Mouse (Mus musculus): ENCODE measurements around the gene Meis2. TPM values are rescaled to one million over a fixed set of nuclear protein-coding genes. Genes with fewer than 3 reads are reported as not detected.

Meis2 gene
- polyA plus RNA-seq, 1 experiment from 2014 or later = 142 TPM

DNA sequence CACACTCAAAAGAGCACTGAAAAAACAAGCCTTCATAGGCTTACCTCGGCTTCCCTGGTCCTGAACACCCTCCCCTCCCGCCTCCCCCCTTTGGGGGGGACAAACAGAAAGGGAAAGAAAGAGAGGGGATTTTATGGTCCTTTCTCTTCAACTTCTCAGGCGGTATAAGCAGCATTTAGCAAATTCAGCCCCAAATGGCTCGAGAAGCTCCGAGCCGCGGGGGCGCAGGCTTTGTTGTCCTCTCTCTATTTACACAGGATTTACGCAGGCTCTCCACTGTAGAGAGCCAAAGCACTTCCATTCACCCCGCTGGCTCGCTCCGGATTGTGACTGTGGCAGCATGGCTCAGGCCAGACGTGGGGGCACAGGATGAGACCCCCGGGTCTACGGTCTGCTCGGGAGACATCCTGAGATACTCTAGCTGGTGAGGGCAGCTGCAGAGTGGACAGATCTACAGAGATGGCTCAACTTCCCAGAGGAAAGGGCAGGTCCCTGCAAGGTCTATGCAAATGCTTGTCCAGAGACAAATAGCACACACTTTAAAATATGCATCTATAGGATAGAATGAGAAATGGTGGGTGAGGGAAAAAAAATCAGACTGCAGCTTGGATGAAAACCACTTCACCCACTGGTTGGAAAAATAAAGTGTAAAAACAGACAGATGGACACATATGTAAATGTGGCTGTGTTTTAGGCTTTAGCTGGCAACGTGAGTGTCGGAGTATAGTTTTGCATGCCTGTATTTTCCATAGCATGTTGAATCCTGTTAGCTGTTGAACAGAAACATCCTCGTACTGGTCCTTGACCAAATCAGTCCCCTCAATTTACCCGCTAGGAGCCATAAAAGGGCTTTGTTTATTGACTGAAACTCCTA lies 56.3 kb downstream of the Meis2 start:
- ATAC-seq (ENCODE audit: low FRiP score) (peak; percentile 84), DNase-seq (ENCODE audit: low spot score) (peak; percentile 60)
- H3K4me1 ChIP-seq (replicated peaks; ENCODE audit: control insufficient read depth, insufficient read depth, low read length) = peaks cover 9% of the 10 kb centered on the region; the same call in 1 of the 2 replicates
- no peaks in the 10 kb centered on the region for H3K36me3 ChIP-seq (ENCODE audit: control insufficient read depth, insufficient read depth, low read length)
- H3K9me3 ChIP-seq (ENCODE audit: control insufficient read depth, low read length) = no peaks in the 10 kb centered on the region
- H3K9ac ChIP-seq (ENCODE audit: low read depth, low read length) = peak overlapping the region; percentile 54
- 12% methylated on average over 20 of the region's 20 CpGs for WGBS
- H3K27ac ChIP-seq (ENCODE audit: low read depth, low read length) = peak overlapping the region; percentile 43
- no peaks in the 10 kb centered on the region for H3K27me3 ChIP-seq (ENCODE audit: control insufficient read depth, insufficient read depth, low read length)
- H3K4me2 ChIP-seq (replicated peaks; ENCODE audit: low read depth, low read length) = peak overlapping the region; percentile 33
- H3K4me3 ChIP-seq (ENCODE audit: low read depth, low read length) = peak overlapping the region; percentile 20; the same call in 1 of the 2 replicates

DNA sequence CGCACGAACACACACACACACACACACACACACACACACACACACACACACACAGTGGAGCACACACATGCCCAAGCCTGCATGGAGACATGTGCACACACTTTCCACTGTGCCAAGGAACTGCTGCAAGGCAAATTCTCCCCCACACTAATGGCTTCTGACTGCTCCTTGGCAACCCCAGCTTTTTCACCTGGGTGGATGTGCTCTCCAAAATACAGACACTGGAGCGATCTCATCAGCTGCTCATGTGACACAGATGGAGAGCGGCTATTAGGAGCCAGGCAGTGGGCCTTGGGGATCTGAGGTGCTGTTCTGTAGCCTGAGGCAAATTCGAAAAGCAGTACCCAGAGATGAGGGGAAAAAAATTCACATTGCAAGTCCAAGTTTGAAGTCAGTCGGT lies 63.3 kb downstream of the Meis2 start:
- WGBS = 75% methylated on average over 6 of the region's 6 CpGs

DNA sequence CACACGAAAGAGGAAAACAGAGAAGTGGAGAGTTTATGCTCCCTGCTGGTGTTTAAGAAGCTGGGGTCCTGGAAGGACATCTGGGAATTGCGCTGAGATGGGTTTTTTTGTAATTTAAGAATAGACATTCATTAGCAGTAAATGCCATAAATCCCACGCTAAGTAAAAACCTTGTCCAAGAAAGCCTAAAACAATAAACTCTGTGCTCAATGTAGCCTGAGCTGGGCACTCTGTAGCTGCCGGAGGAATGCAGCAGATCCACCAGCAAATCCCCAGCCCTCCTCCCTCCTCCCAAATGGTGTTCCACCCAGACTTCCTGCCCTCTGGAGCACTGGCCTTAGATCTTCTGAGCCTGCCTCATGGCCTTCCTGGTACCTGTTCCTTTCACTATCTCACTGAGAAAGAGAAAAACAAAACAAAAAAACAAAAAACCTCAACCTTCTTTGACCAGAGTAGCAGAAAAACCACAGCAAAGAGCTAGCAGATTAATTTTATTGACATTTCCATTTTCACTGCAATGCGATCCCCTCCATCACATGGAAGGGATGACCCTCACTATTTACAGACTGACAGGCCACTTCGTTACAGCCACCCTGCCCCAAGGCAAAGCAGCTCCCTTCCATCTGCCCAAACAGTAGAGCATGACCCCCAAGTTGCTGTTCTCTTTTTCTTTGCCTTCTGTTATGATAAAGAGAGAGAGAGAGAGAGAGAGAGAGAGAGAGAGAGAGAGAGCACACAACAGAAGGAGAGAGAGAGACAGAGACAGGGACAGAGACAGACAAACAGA lies 64.1 kb downstream of the Meis2 start:
- Histone ChIP-seq H3K4me2 (replicated peaks; ENCODE audit: low read depth, low read length) (no peak overlapping the region), H3K4me3 (ENCODE audit: low read depth, low read length) (no peak overlapping the region), H3K9ac (ENCODE audit: low read depth, low read length) (no peak overlapping the region), H3K27me3 (ENCODE audit: control insufficient read depth, insufficient read depth, low read length) (no peaks in the 10 kb centered on the region), H3K27ac (ENCODE audit: low read depth, low read length) (peak overlapping the region; percentile 55; the same call in 1 of the 2 replicates), H3K9me3 (ENCODE audit: control insufficient read depth, low read length) (no peaks in the 10 kb centered on the region), H3K36me3 (ENCODE audit: control insufficient read depth, insufficient read depth, low read length) (no peaks in the 10 kb centered on the region), H3K4me1 (replicated peaks; ENCODE audit: control insufficient read depth, insufficient read depth, low read length) (no peaks in the 10 kb centered on the region)
- 38% methylated on average over 6 of the region's 6 CpGs for WGBS
- DNase-seq (ENCODE audit: low spot score) (no peak), ATAC-seq (ENCODE audit: low FRiP score) (no peak)

More for the DNA sequence above, 63.3 kb downstream of the Meis2 start:
- H3K4me3 ChIP-seq (ENCODE audit: low read depth, low read length) = no peak overlapping the region
- H3K27me3 ChIP-seq (ENCODE audit: control insufficient read depth, insufficient read depth, low read length) = no peaks in the 10 kb centered on the region
- no peak overlapping the region for H3K9ac ChIP-seq (ENCODE audit: low read depth, low read length)
- no peaks in the 10 kb centered on the region for H3K9me3 ChIP-seq (ENCODE audit: control insufficient read depth, low read length)
- DNase-seq (ENCODE audit: low spot score) (no peak), ATAC-seq (ENCODE audit: low FRiP score) (peak; percentile 26; the same call in 1 of the 2 replicates)
- H3K4me2 ChIP-seq (replicated peaks; ENCODE audit: low read depth, low read length) = no peak overlapping the region
- no peaks in the 10 kb centered on the region for H3K4me1 ChIP-seq (replicated peaks; ENCODE audit: control insufficient read depth, insufficient read depth, low read length)
- peak overlapping the region; percentile 55; the same call in 1 of the 2 replicates for H3K27ac ChIP-seq (ENCODE audit: low read depth, low read length)
- no peaks in the 10 kb centered on the region for H3K36me3 ChIP-seq (ENCODE audit: control insufficient read depth, insufficient read depth, low read length)

DNA sequence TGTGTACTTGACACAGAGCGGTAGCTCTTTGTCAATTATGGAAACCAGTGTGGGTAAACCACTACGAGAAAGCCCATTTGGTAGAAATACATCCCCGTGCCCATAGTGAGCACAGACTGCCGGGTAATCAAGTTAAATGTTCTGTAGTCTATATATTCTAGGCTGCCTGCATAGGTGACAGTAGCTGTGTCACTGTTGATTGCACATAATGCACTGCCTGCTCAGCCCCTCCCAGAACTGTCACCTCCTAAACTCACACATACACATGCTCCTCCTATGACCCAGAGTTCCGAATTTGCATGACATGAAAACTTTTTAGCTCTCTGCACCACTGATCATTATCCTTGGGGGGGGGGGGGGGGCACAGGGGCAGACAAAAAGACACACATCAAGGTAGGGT lies 65.1 kb downstream of the Meis2 start:
- WGBS = 90% methylated on average over 5 of the region's 5 CpGs
- Histone ChIP-seq H3K36me3 (ENCODE audit: control insufficient read depth, insufficient read depth, low read length) (no peaks in the 10 kb centered on the region), H3K9me3 (ENCODE audit: control insufficient read depth, low read length) (no peaks in the 10 kb centered on the region), H3K27ac (ENCODE audit: low read depth, low read length) (no peak overlapping the region), H3K27me3 (ENCODE audit: control insufficient read depth, insufficient read depth, low read length) (no peaks in the 10 kb centered on the region), H3K4me1 (replicated peaks; ENCODE audit: control insufficient read depth, insufficient read depth, low read length) (no peaks in the 10 kb centered on the region), H3K4me3 (ENCODE audit: low read depth, low read length) (no peak overlapping the region), H3K9ac (ENCODE audit: low read depth, low read length) (no peak overlapping the region), H3K4me2 (replicated peaks; ENCODE audit: low read depth, low read length) (no peak overlapping the region)
- DNase-seq (ENCODE audit: low spot score) (no peak), ATAC-seq (ENCODE audit: low FRiP score) (peak; percentile 17; the same call in 1 of the 2 replicates)

DNA sequence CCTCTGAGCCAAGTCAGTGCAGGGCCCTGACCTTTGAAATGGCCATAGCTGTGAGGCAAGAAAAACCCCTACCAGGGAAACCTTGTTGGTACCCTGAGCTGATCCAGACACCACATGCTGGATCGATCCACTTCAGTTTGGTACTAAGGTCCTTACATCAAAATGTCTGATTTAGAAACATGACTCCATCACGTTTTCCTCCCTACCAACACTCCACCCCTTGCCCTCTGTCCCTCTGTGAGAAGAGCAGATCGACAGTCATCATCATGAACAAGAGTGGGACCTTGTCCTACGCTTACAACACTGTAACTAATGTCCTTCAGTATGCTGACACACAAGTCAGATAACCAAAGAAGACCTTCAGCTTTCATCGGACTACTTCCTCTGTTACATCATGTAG lies 66.8 kb downstream of the Meis2 start:
- no peaks in the 10 kb centered on the region for H3K36me3 ChIP-seq (ENCODE audit: control insufficient read depth, insufficient read depth, low read length)
- no peak for DNase-seq (ENCODE audit: low spot score)
- no peaks in the 10 kb centered on the region for H3K4me1 ChIP-seq (replicated peaks; ENCODE audit: control insufficient read depth, insufficient read depth, low read length)
- no peak overlapping the region for H3K9ac ChIP-seq (ENCODE audit: low read depth, low read length)
- no peak overlapping the region for H3K27ac ChIP-seq (ENCODE audit: low read depth, low read length)
- no peak overlapping the region for H3K4me2 ChIP-seq (replicated peaks; ENCODE audit: low read depth, low read length)
- no peaks in the 10 kb centered on the region for H3K27me3 ChIP-seq (ENCODE audit: control insufficient read depth, insufficient read depth, low read length)
- no peak for ATAC-seq (ENCODE audit: low FRiP score)
- H3K4me3 ChIP-seq (ENCODE audit: low read depth, low read length) = no peak overlapping the region
- WGBS = 81% methylated on average over 5 of the region's 5 CpGs
- H3K9me3 ChIP-seq (ENCODE audit: control insufficient read depth, low read length) = no peaks in the 10 kb centered on the region

DNA sequence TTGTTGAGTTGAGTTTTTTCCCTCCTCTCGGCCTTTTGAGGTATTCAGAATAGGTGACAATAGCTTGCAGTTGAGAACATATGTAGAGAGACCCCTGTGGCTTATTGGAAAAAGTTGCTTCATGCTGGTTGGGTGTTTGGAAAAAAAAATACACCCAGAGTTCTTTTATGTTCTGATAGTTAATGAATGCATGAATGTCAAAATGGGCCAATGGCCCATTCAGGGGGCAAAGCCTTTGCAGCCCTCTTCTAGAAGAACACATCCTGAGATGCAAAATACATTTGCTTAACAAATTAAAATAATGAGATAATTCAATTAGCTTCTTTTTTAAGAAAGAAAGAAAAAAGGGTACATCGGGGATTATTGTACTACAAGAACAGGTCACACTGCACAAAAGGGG lies 69.2 kb downstream of the Meis2 start:
- H3K4me2 ChIP-seq (replicated peaks; ENCODE audit: low read depth, low read length) = no peak overlapping the region
- ATAC-seq (ENCODE audit: low FRiP score) (no peak), DNase-seq (ENCODE audit: low spot score) (no peak)
- no peak overlapping the region for H3K27ac ChIP-seq (ENCODE audit: low read depth, low read length)
- no peak overlapping the region for H3K4me3 ChIP-seq (ENCODE audit: low read depth, low read length)
- WGBS = 54% methylated on average over 2 of the region's 2 CpGs
- no peaks in the 10 kb centered on the region for H3K9me3 ChIP-seq (ENCODE audit: control insufficient read depth, low read length)
- no peak overlapping the region for H3K9ac ChIP-seq (ENCODE audit: low read depth, low read length)
- no peaks in the 10 kb centered on the region for H3K4me1 ChIP-seq (replicated peaks; ENCODE audit: control insufficient read depth, insufficient read depth, low read length)
- no peaks in the 10 kb centered on the region for H3K36me3 ChIP-seq (ENCODE audit: control insufficient read depth, insufficient read depth, low read length)
- no peaks in the 10 kb centered on the region for H3K27me3 ChIP-seq (ENCODE audit: control insufficient read depth, insufficient read depth, low read length)

DNA sequence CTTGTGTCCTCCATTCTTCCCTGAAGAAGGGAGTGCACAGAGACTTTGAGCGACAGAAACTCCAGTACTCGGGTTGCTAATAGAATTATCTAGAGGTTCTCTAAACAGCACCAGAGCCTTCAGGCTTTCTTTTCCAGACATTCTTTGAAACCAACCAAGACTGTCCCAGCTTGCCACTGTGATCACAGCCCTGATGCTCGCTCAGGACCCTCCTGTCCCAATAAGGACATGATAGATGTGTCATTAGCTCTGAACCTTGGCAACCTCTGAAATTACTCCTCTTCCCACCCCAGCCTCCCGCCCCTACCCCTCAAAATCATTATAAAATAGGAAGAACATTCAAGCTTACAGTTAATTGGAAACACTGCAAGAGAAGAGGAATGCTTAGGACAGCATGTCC lies 71.8 kb downstream of the Meis2 start:
- ATAC-seq (ENCODE audit: low FRiP score) (no peak), DNase-seq (ENCODE audit: low spot score) (no peak)
- Histone ChIP-seq H3K36me3 (ENCODE audit: control insufficient read depth, insufficient read depth, low read length) (no peaks in the 10 kb centered on the region), H3K9ac (ENCODE audit: low read depth, low read length) (no peak overlapping the region), H3K27me3 (ENCODE audit: control insufficient read depth, insufficient read depth, low read length) (no peaks in the 10 kb centered on the region), H3K4me3 (ENCODE audit: low read depth, low read length) (no peak overlapping the region), H3K4me2 (replicated peaks; ENCODE audit: low read depth, low read length) (no peak overlapping the region), H3K27ac (ENCODE audit: low read depth, low read length) (no peak overlapping the region), H3K9me3 (ENCODE audit: control insufficient read depth, low read length) (no peaks in the 10 kb centered on the region), H3K4me1 (replicated peaks; ENCODE audit: control insufficient read depth, insufficient read depth, low read length) (no peaks in the 10 kb centered on the region)
- 74% methylated on average over 4 of the region's 4 CpGs for WGBS

DNA sequence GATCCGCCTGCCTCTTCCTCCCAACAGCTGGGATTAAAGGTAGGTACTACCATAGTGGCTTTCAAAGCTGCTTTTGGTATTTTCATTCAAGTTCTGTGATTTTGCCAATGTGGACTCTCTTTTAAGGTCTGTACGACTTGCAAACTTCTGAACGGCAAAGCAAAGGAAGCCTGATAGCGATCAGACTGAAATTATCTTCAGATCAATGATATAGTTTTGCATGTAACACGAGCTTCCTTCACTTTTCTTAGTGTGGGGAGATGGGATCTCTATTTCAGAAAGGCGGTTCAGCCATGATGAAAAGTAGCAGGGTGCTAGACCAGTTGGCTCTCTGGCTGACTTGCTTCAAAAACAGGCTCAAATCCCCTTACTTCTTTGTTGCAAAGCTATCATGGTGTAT lies 76.4 kb downstream of the Meis2 start:
- H3K27ac ChIP-seq (ENCODE audit: low read depth, low read length) = no peak overlapping the region
- WGBS = 94% methylated on average over 6 of the region's 6 CpGs
- DNase-seq (ENCODE audit: low spot score) (no peak), ATAC-seq (ENCODE audit: low FRiP score) (no peak)
- no peak overlapping the region for H3K4me2 ChIP-seq (replicated peaks; ENCODE audit: low read depth, low read length)
- no peak overlapping the region for H3K4me3 ChIP-seq (ENCODE audit: low read depth, low read length)
- no peaks in the 10 kb centered on the region for H3K4me1 ChIP-seq (replicated peaks; ENCODE audit: control insufficient read depth, insufficient read depth, low read length)
- no peaks in the 10 kb centered on the region for H3K27me3 ChIP-seq (ENCODE audit: control insufficient read depth, insufficient read depth, low read length)
- H3K9me3 ChIP-seq (ENCODE audit: control insufficient read depth, low read length) = no peaks in the 10 kb centered on the region
- H3K36me3 ChIP-seq (ENCODE audit: control insufficient read depth, insufficient read depth, low read length) = no peaks in the 10 kb centered on the region
- H3K9ac ChIP-seq (ENCODE audit: low read depth, low read length) = no peak overlapping the region

Measured in hindbrain, embryonic 11.5 days (tissue).